Mouse (Mus musculus): ENCODE results near the gene Gm13539. TPM values are rescaled to one million over a fixed set of nuclear protein-coding genes. Genes with fewer than 3 reads are reported as not detected.

Gene Gm13539
- total RNA-seq, 2 experiments from 2014 or later, result not detected

DNA sequence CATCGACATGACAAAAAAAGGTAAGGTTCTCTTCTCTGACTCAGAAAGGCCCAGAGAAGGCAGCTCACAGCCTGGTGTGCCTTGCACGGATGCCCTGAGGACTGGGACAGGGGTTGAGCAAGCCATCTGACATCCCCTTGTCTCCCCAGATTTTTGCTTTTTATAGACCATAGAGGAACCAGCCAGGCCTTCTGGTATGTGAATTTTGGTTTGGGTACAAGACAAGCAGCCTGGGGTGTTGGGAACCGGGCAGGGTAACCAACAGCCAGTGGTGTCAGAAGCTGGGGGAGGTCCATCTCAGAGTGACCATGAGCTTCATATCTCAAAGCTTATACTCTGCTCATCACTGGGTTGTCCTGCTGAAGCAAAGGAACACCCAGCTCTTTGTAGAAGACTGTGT, 42.7 kb downstream of the Gm13539 start:
- DNase-seq (ENCODE audit: low spot score in 2 of 2), result no peak

DNA sequence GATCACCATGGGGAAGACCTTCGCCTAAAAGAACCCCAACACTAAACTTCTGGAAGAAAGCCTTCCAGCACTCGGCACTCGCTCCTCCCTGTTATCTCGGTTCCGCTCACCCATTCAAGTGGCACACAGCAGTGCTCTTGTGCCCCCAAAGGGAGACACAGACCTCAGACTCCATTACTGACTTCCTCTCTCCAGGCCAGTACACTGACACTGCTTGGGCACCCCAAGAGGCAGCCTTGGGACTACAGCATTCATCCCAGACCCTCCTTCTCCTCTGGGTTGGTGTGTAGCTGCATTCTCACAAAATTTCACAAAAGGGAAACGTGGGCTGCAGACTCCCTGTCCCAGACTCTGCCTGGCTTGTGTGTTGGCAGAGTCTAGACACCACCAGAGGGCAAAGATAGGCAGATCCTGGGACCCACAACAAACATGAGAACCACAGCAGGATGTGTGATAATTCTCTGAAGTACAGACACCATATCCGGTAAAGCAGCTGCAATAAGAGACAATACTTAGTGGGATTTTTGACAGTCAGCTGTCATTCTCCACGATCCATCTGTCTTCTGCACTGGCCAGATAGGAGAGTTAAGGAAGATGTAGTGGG, 46.4 kb downstream of the Gm13539 start:
- DNase-seq (ENCODE audit: low spot score in 2 of 2), result no peak

DNA sequence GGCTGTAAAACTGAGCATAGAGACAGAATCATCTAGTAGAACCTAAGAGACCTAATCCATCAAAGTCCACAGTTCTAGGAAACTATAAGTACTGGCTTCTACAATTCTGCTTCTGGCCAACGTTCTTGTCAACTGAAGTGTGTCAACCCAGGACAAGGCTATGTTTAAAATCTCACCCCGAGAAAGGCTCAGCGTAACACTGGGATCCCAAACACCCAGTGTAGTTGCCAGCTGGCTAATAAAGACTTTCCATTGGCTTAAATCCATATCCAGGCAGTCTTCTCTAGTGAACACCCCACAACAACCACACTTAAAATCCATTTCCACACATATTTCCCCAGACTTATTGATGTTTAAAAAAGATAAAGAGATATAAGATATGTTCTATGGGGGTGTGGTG, 48.7 kb downstream of the Gm13539 start:
- no peak for DNase-seq (ENCODE audit: low spot score in 2 of 2)

DNA sequence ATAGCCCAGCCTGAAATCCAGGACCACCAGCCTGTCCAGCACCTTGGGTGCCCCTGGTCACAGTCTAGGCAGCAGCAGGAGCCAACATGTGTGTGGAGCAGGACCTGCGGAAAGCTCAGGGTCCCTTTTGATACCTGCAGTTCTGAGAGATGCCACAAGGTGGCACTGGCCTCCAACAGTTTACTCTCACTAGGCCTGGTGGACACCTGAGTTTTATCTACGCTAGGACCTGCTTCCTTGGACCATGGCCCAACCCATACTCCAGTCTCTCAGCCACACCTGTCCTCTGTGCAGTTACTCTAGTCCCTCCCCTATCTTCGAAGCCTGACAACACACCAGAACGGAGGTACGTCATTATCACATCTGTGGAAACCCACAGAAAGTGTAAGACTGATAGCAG, 54.2 kb downstream of the Gm13539 start:
- peak; percentile 87 to 91 for DNase-seq (ENCODE audit: low spot score in 2 of 2)

Other genes with a start within 250 kb of the Gm13539 start
- 10 to 100 TPM in 1 of 2 experiments, 1 to 10 TPM in 1; 9.0 to 10.5 TPM for gene Traf2, start 235.3 kb upstream of the Gm13539 start, total RNA-seq (2021)
- 100 to 1,000 TPM; 232 to 242 TPM for gene Edf1, start 224.4 kb upstream of the Gm13539 start, total RNA-seq (2021)
- 1 to 10 TPM; 1.0 to 5.4 TPM for gene Mamdc4, start 207.4 kb upstream of the Gm13539 start, total RNA-seq (2021)
- gene Phpt1, start 207.0 kb upstream of the Gm13539 start, total RNA-seq (2021), result 10 to 100 TPM; 94.5 to 99.8 TPM
- gene Ajm1, start 200.5 kb upstream of the Gm13539 start, total RNA-seq (2021), result 10 to 100 TPM; 82.7 to 84.8 TPM
- gene Rabl6, start 173.7 kb upstream of the Gm13539 start, total RNA-seq (2021), result 10 to 100 TPM; 84.7 to 96.9 TPM
- gene Ccdc183, start 164.6 kb upstream of the Gm13539 start, total RNA-seq (2021), result not detected
- gene Tmem141, start 160.3 kb upstream of the Gm13539 start, total RNA-seq (2021), result 10 to 100 TPM; 19.9 to 21.1 TPM
- 1 to 10 TPM; 1.1 to 1.4 TPM for gene Fcna, start 154.2 kb upstream of the Gm13539 start, total RNA-seq (2021)
- not detected for gene Lcn8, start 129.1 kb upstream of the Gm13539 start, total RNA-seq (2021)
- gene Lcn5, start 124.3 kb upstream of the Gm13539 start, total RNA-seq (2021), result not detected
- not detected for gene Lcn6, start 105.5 kb upstream of the Gm13539 start, total RNA-seq (2021)
- not detected for gene Lcn10, start 99.5 kb upstream of the Gm13539 start, total RNA-seq (2021)
- gene Obp2a, start 82.2 kb upstream of the Gm13539 start, total RNA-seq (2021), result not detected
- 10 to 100 TPM; 91.7 to 98.0 TPM for gene Bmyc, start 75.5 kb upstream of the Gm13539 start, total RNA-seq (2021)
- gene Obp2b, start 45.2 kb upstream of the Gm13539 start, total RNA-seq (2021), result not detected
- gene Lcn3, start 16.7 kb upstream of the Gm13539 start, total RNA-seq (2021), result not detected
- not detected for gene Lcn11, start 5.2 kb upstream of the Gm13539 start, total RNA-seq (2021)
- gene Glt6d1, start 33.6 kb downstream of the Gm13539 start, total RNA-seq (2021), result not detected
- gene Lcn9, start 40.9 kb downstream of the Gm13539 start, total RNA-seq (2021), result not detected
- not detected for gene Sohlh1, start 65.0 kb downstream of the Gm13539 start, total RNA-seq (2021)
- 10 to 100 TPM; 57.3 to 59.7 TPM for gene Kcnt1, start 81.5 kb downstream of the Gm13539 start, total RNA-seq (2021)
- gene Camsap1, start 201.0 kb downstream of the Gm13539 start, total RNA-seq (2021), result 100 to 1,000 TPM; 121 to 140 TPM
- 10 to 100 TPM; 70.1 to 70.8 TPM for gene Ubac1, start 239.5 kb downstream of the Gm13539 start, total RNA-seq (2021)

All from layer of hippocampus, postnatal 10 days (tissue).